Mouse (Mus musculus) forelimb bud, embryonic 11.5 days (tissue): ENCODE results near the gene Rnd1.

Experiments used
- DNase-seq: peaks from one replicate; pipeline ENCODE4 v3.0.0-alpha.2; 2012; ENCODE audit warnings: low read depth, low spot score

The Rnd1 gene

GRCm38 (mm10) chr15:98676940-98677728 is at the start of gene Rnd1:
Gene Rnd1 (minus strand): TSS chr15:98677461.
- peak; percentile 87 for DNase-seq

GRCm38 (mm10) chr15:98726746-98727145 is 49.5 kb upstream of the Rnd1 start:
- no peak for DNase-seq

- DNase-seq, result no peak
These were observed 48.8 kb upstream of the Rnd1 start for GRCm38 (mm10) chr15:98726079-98726478.

GRCm38 (mm10) chr15:98724441-98724840 is 47.2 kb upstream of the Rnd1 start:
- DNase-seq, result no peak

GRCm38 (mm10) chr15:98722854-98723253 is 45.6 kb upstream of the Rnd1 start:
- no peak for DNase-seq

GRCm38 (mm10) chr15:98722191-98722590 is 44.9 kb upstream of the Rnd1 start:
- no peak for DNase-seq

GRCm38 (mm10) chr15:98717301-98717700 is 40.0 kb upstream of the Rnd1 start:
- DNase-seq, result no peak

- DNase-seq, result no peak
These were observed 37.0 kb upstream of the Rnd1 start for GRCm38 (mm10) chr15:98714230-98714652.

- DNase-seq, result peak; percentile 63
These were observed 33.2 kb upstream of the Rnd1 start for GRCm38 (mm10) chr15:98710442-98710841.

- DNase-seq, result peak; percentile 90
These were observed 30.6 kb upstream of the Rnd1 start, which contains the start of gene Ccdc65 for GRCm38 (mm10) chr15:98707766-98708372. Gene Ccdc65 (plus strand): TSS chr15:98708207.

- DNase-seq, result no peak
These were observed 27.1 kb upstream of the Rnd1 start for GRCm38 (mm10) chr15:98704312-98704711.

GRCm38 (mm10) chr15:98699190-98700105 is 22.2 kb upstream of the Rnd1 start:
- peak; percentile 76 for DNase-seq

- no peak for DNase-seq
These were observed 19.0 kb upstream of the Rnd1 start for GRCm38 (mm10) chr15:98696216-98696615.

- DNase-seq, result no peak
These were observed 18.5 kb upstream of the Rnd1 start for GRCm38 (mm10) chr15:98695726-98696125.

GRCm38 (mm10) chr15:98692171-98692715 is 15.0 kb upstream of the Rnd1 start:
- DNase-seq, result no peak

- DNase-seq, result no peak
These were observed 14.4 kb upstream of the Rnd1 start for GRCm38 (mm10) chr15:98691486-98692147.

GRCm38 (mm10) chr15:98689682-98690081 is 12.4 kb upstream of the Rnd1 start:
- DNase-seq, result no peak

GRCm38 (mm10) chr15:98685926-98686325 is 8.7 kb upstream of the Rnd1 start:
- DNase-seq, result no peak

GRCm38 (mm10) chr15:98683746-98684145 is 6.5 kb upstream of the Rnd1 start:
- no peak for DNase-seq

- no peak for DNase-seq
These were observed 5.9 kb upstream of the Rnd1 start for GRCm38 (mm10) chr15:98683177-98683576.

GRCm38 (mm10) chr15:98681633-98682032 is 4.4 kb upstream of the Rnd1 start:
- DNase-seq, result no peak
